Mouse (Mus musculus) embryonic facial prominence, embryonic 10.5 days (tissue): Measurements from ENCODE around the gene Nkain4. TPM values are rescaled to one million over a fixed set of nuclear protein-coding genes. Genes with fewer than 3 reads are reported as not detected.

Source experiments
- DNase-seq: peaks from one replicate; pipeline ENCODE4 v3.0.0-alpha.2; 2017; ENCODE audit warnings: low spot score
- H3K27ac ChIP-seq: fragments of 300-500 bp; sonication (generic); replicated peaks from 2 replicates; pipeline ENCODE4 v1.5.1; 2016; ENCODE audit warnings: mild to moderate bottlenecking
- H3K27me3 ChIP-seq: fragments of 300-500 bp; sonication (generic); replicated peaks from 2 replicates; pipeline ENCODE4 v1.6.1; 2016; ENCODE audit warnings: low read depth, mild to moderate bottlenecking; ENCODE audit not compliant: poor library complexity, severe bottlenecking
- H3K36me3 ChIP-seq: fragments of 300-500 bp; sonication (generic); replicated peaks from 2 replicates; pipeline ENCODE4 v1.6.1; 2016; ENCODE audit warnings: mild to moderate bottlenecking, moderate library complexity
- H3K4me1 ChIP-seq: fragments of 300-500 bp; sonication (generic); 2 replicates; pipeline ENCODE4 v1.6.1; 2016
- H3K4me3 ChIP-seq: fragments of 300-500 bp; sonication (generic); 2 replicates; pipeline ENCODE4 v1.5.1; 2016; ENCODE audit warnings: mild to moderate bottlenecking, moderate library complexity
- H3K9me3 ChIP-seq: fragments of 300-500 bp; sonication (generic); 2 replicates; pipeline ENCODE4 v1.6.1; 2016; ENCODE audit warnings: mild to moderate bottlenecking
- WGBS: fragments of 180-500 bp; shearing (Covaris S2); methylation state at CpG from one replicate; pipeline ENCODE4 v1.1.7; 2016; 5-methylcytosine and 5-hydroxymethylcytosine counted together
- polyA plus RNA-seq: library from polyadenylated mRNA; unstranded; fragments of >200 nt; fragmentation: Nextera tagmentation; extraction: Ambion mirVana; gene quantifications from 2 replicates; pipeline ENCODE4 v1.2.1, GENCODE M21; 2016

The Nkain4 gene
- polyA plus RNA-seq, 1 experiment from 2014 or later, result 22.2 TPM

- DNase-seq, result no peak
- no peaks in the 10 kb centered on the region for H3K27me3 ChIP-seq
- H3K27ac ChIP-seq, result no peak overlapping the region
- H3K4me1 ChIP-seq, result no peaks in the 10 kb centered on the region
- no peaks in the 10 kb centered on the region for H3K9me3 ChIP-seq
- peaks cover 88% of the 10 kb centered on the region for H3K36me3 ChIP-seq
- 82% methylated on average over 6 of the region's 6 CpGs for WGBS
- H3K4me3 ChIP-seq, result no peak overlapping the region
Observed at GRCm38 (mm10) chr2:180981133-180981532, 26.6 kb upstream of the Nkain4 start.

GRCm38 (mm10) chr2:180967010-180967763, 12.7 kb upstream of the Nkain4 start, which contains the start of gene Arfgap1:
TSS of gene Arfgap1 (plus strand) at chr2:180967225.
- Histone ChIP-seq H3K9me3 (no peaks in the 10 kb centered on the region), H3K36me3 (peaks cover 33% of the 10 kb centered on the region), H3K4me3 (peak within 1 kb of the TSS; percentile 96), H3K27me3 (no peaks in the 10 kb centered on the region), H3K27ac (peak within 1 kb of the TSS; percentile 88), H3K4me1 (peaks cover 29% of the 10 kb centered on the region)
- WGBS, result under 1% methylated on average over 57 of the region's 57 CpGs
- DNase-seq, result peak; percentile 91

GRCm38 (mm10) chr2:180966092-180966882, 11.8 kb upstream of the Nkain4 start:
- Histone ChIP-seq H3K36me3 (peaks cover 24% of the 10 kb centered on the region), H3K27ac (peak overlapping the region; percentile 88), H3K4me3 (peak overlapping the region; percentile 96), H3K4me1 (peaks cover 29% of the 10 kb centered on the region), H3K9me3 (no peaks in the 10 kb centered on the region), H3K27me3 (no peaks in the 10 kb centered on the region)
- 16% methylated on average over 14 of the region's 14 CpGs for WGBS
- DNase-seq, result no peak

GRCm38 (mm10) chr2:180963956-180964355, 9.5 kb upstream of the Nkain4 start:
- Histone ChIP-seq H3K27me3 (no peaks in the 10 kb centered on the region), H3K9me3 (no peaks in the 10 kb centered on the region), H3K36me3 (peaks cover 4% of the 10 kb centered on the region), H3K4me1 (peaks cover 26% of the 10 kb centered on the region), H3K27ac (no peak overlapping the region), H3K4me3 (no peak overlapping the region)
- WGBS, result 12% methylated on average over 5 of the region's 5 CpGs
- peak; percentile 83 for DNase-seq

- DNase-seq, result no peak
- Histone ChIP-seq H3K4me1 (peaks cover 17% of the 10 kb centered on the region), H3K36me3 (no peaks in the 10 kb centered on the region), H3K4me3 (no peak overlapping the region), H3K27ac (no peak overlapping the region), H3K9me3 (no peaks in the 10 kb centered on the region), H3K27me3 (no peaks in the 10 kb centered on the region)
- 82% methylated on average over 2 of the region's 2 CpGs for WGBS
Observed at GRCm38 (mm10) chr2:180962616-180963308, 8.3 kb upstream of the Nkain4 start.

- no peak for DNase-seq
- Histone ChIP-seq H3K4me1 (peaks cover 7% of the 10 kb centered on the region), H3K27ac (no peak overlapping the region), H3K4me3 (no peak overlapping the region), H3K9me3 (no peaks in the 10 kb centered on the region), H3K27me3 (peaks cover 18% of the 10 kb centered on the region), H3K36me3 (no peaks in the 10 kb centered on the region)
- 78% methylated on average over 3 of the region's 3 CpGs for WGBS
Observed at GRCm38 (mm10) chr2:180960187-180960586, 5.7 kb upstream of the Nkain4 start.

GRCm38 (mm10) chr2:180959605-180960004, 5.1 kb upstream of the Nkain4 start:
- WGBS, result 80% methylated on average over 7 of the region's 7 CpGs

GRCm38 (mm10) chr2:180953638-180954037, 861 bp downstream of the Nkain4 start:
- Histone ChIP-seq H3K36me3 (no peaks in the 10 kb centered on the region), H3K9me3 (no peaks in the 10 kb centered on the region), H3K4me3 (peak overlapping the region; percentile 66), H3K27me3 (peaks cover 55% of the 10 kb centered on the region), H3K4me1 (peaks cover 46% of the 10 kb centered on the region), H3K27ac (peak overlapping the region; percentile 80)
- 15% methylated on average over 2 of the region's 2 CpGs for WGBS
- no peak for DNase-seq

More at GRCm38 (mm10) chr2:180959605-180960004, 5.1 kb upstream of the Nkain4 start:
- Histone ChIP-seq H3K9me3 (no peaks in the 10 kb centered on the region), H3K27ac (no peak overlapping the region), H3K36me3 (no peaks in the 10 kb centered on the region), H3K4me3 (no peak overlapping the region), H3K4me1 (peaks cover 13% of the 10 kb centered on the region), H3K27me3 (peaks cover 24% of the 10 kb centered on the region)
- no peak for DNase-seq

GRCm38 (mm10) chr2:180952731-180953171, 1.7 kb downstream of the Nkain4 start:
- Histone ChIP-seq H3K36me3 (no peaks in the 10 kb centered on the region), H3K9me3 (no peaks in the 10 kb centered on the region), H3K4me1 (peaks cover 46% of the 10 kb centered on the region), H3K27ac (peak overlapping the region; percentile 80), H3K27me3 (peaks cover 55% of the 10 kb centered on the region), H3K4me3 (peak overlapping the region; percentile 66)
- peak; percentile 61 for DNase-seq
- WGBS, result 5% methylated on average over 9 of the region's 9 CpGs

- no peaks in the 10 kb centered on the region for H3K9me3 ChIP-seq
- H3K27me3 ChIP-seq, result peaks cover 34% of the 10 kb centered on the region
- H3K36me3 ChIP-seq, result no peaks in the 10 kb centered on the region
- no peak overlapping the region for H3K4me3 ChIP-seq
- H3K4me1 ChIP-seq, result peaks cover 42% of the 10 kb centered on the region
- WGBS, result 24% methylated on average over 1 of the region's 1 CpGs
- no peak for DNase-seq
- H3K27ac ChIP-seq, result no peak overlapping the region
Observed at GRCm38 (mm10) chr2:180949947-180950346, 4.6 kb downstream of the Nkain4 start.

- no peaks in the 10 kb centered on the region for H3K4me1 ChIP-seq
- H3K4me3 ChIP-seq, result no peak overlapping the region
- DNase-seq, result no peak
- H3K9me3 ChIP-seq, result no peaks in the 10 kb centered on the region
- peaks cover 11% of the 10 kb centered on the region for H3K36me3 ChIP-seq
- H3K27me3 ChIP-seq, result no peaks in the 10 kb centered on the region
- no peak overlapping the region for H3K27ac ChIP-seq
Observed at GRCm38 (mm10) chr2:180941869-180942268, 12.6 kb downstream of the Nkain4 start.

GRCm38 (mm10) chr2:180940187-180940586, 14.3 kb downstream of the Nkain4 start:
- no peaks in the 10 kb centered on the region for H3K9me3 ChIP-seq
- DNase-seq, result no peak
- H3K4me1 ChIP-seq, result no peaks in the 10 kb centered on the region
- H3K27ac ChIP-seq, result no peak overlapping the region
- H3K4me3 ChIP-seq, result no peak overlapping the region
- H3K27me3 ChIP-seq, result no peaks in the 10 kb centered on the region
- H3K36me3 ChIP-seq, result peaks cover 11% of the 10 kb centered on the region
